Mouse (Mus musculus): ENCODE results near the gene Cdc14b.

DNA sequence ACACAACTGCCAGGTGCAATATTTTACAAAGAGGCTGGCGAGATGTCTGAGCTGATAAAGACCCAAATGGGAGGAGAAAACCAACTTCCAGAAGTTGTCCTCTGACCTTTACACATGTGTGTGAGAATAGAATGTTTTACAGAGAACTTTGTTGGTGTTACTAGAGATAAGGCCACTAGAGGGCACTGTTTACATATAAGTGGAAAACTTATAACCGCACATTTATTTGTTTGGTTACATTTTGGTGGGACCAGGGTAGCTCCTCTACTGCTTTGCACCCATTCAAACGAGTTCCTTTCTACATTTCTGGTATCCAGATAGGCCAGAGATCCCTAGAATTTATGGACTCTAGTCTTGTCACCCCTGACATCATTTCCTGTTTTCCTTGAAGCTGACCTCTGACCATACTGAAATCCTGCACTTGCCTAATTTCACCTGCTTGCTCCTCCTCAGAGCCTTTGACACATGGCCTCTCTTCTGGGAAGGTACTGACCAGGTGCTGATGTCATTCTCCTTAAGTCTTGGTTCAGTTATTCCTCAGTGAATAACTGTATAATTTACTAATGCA, 40.5 kb upstream of the Cdc14b start:
- TF ChIP-seq POLR2A (IDR thresholded peaks at IDR 0.05; ENCODE audit: extremely low read depth, insufficient read depth, low read length): no peak
- TF ChIP-seq CTCF (IDR thresholded peaks at IDR 0.05; ENCODE audit: low read depth, low read length): peak; percentile 36; the same call in 1 of the 2 replicates

All from liver, adult 2 months (tissue).